Mouse (Mus musculus): Measurements from ENCODE around the gene Ntn5.

DNA sequence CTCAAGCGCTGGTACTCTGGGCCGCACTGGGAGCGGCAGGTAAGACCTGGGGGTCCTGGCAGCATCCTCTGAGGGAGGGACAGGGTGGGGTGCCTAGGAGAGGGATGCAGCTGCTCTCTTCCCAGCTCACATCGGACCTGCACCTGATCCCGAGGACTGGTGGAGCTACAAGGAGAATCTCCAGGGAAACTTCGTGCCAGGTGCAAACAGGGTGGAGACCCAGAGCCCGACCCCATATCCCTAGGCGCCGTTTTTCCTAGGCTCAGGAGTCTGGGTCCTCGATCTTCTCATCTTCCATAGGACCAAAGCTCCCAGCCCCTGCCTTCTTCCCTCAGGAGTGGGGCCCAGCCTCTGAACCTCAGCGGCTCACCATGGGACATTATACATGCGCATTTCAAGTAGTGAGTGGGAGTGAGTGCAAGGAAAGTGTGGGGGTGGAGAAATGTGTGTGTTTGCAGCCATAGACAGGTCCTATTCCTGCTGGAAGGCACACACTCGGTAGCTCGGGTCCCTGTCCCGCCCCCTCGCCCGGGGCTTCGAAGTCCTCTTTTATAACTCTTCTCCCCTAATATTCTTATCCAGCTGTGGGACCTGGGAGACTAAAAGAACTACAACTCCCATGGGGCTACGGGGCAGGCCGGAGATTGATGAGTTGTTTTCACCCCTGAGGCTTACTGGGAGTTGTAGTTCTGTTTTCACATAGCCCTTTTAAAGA lies 16.6 kb downstream of the Ntn5 start:
- TF ChIP-seq POLR2A (IDR thresholded peaks at IDR 0.05; ENCODE audit: borderline replicate concordance, extremely low read depth, insufficient read depth, insufficient read length, poor library complexity, severe bottlenecking) (no peak), CTCF (IDR thresholded peaks at IDR 0.05; ENCODE audit: borderline replicate concordance, extremely low read depth, insufficient read depth, insufficient read length) (no peak)
